Mouse (Mus musculus) hindbrain, embryonic 14.5 days (tissue): ENCODE results near the gene Retsat. TPM values are rescaled to one million over a fixed set of nuclear protein-coding genes. Genes with fewer than 3 reads are reported as not detected.

Experiments used
- ATAC-seq: fragments of 200-750 bp; cut with Nextera tagmentation; 2 replicates; pipeline ENCODE4 v1.8.0; 2017; ENCODE audit warnings: moderate number of reproducible peaks, mild to moderate bottlenecking, moderate TSS enrichment, moderate library complexity; ENCODE audit not compliant: low FRiP score
- DNase-seq: peaks from one replicate; pipeline ENCODE4 v3.0.0-alpha.2; 2015; ENCODE audit warnings: low spot score
- H3K27ac ChIP-seq: fragments of 300-500 bp; sonication (generic); 2 replicates; pipeline ENCODE4 v1.5.1; 2014; ENCODE audit warnings: mild to moderate bottlenecking, moderate library complexity
- H3K27me3 ChIP-seq: fragments of 300-500 bp; sonication (generic); 2 replicates; pipeline ENCODE4 v1.6.1; 2014; ENCODE audit warnings: mild to moderate bottlenecking, low read length, mixed read lengths; ENCODE audit not compliant: control insufficient read depth, insufficient read depth
- H3K36me3 ChIP-seq: fragments of 300-500 bp; sonication (generic); replicated peaks from 2 replicates; pipeline ENCODE4 v1.6.1; 2014; ENCODE audit not compliant: control insufficient read depth, insufficient read depth
- H3K4me1 ChIP-seq: fragments of 300-500 bp; sonication (generic); replicated peaks from 2 replicates; pipeline ENCODE4 v1.6.1; 2014; ENCODE audit warnings: antibody characterized with exemption, low read length, mixed read lengths; ENCODE audit not compliant: control insufficient read depth, insufficient read depth
- H3K4me2 ChIP-seq: fragments of 300-500 bp; sonication (generic); replicated peaks from 2 replicates; pipeline ENCODE4 v1.6.1; 2014; ENCODE audit warnings: mild to moderate bottlenecking, moderate library complexity
- H3K4me3 ChIP-seq: fragments of 300-500 bp; sonication (generic); replicated peaks from 2 replicates; pipeline ENCODE4 v1.5.1; 2014; ENCODE audit warnings: mild to moderate bottlenecking, low read length
- H3K9ac ChIP-seq: fragments of 300-500 bp; sonication (generic); 2 replicates; pipeline ENCODE4 v1.6.1; 2014
- H3K9me3 ChIP-seq: fragments of 300-500 bp; sonication (generic); 2 replicates; pipeline ENCODE4 v1.6.1; 2016; ENCODE audit warnings: low read length; ENCODE audit not compliant: control insufficient read depth
- WGBS: fragments of 180-500 bp; shearing (Covaris S2); extraction: QIAGEN DNeasy Blood & Tissue Kit; methylation state at CpG from one replicate; pipeline ENCODE4 v1.1.7; 2014; 5-methylcytosine and 5-hydroxymethylcytosine counted together
- polyA plus RNA-seq: library from polyadenylated mRNA; unstranded; fragments of >200 nt; fragmentation: Nextera tagmentation; extraction: Ambion mirVana; gene quantifications from 2 replicates; pipeline ENCODE4 v1.2.1, GENCODE M21; 2014

Retsat gene
- polyA plus RNA-seq, 1 experiment from 2014 or later, result 6.6 TPM

DNA sequence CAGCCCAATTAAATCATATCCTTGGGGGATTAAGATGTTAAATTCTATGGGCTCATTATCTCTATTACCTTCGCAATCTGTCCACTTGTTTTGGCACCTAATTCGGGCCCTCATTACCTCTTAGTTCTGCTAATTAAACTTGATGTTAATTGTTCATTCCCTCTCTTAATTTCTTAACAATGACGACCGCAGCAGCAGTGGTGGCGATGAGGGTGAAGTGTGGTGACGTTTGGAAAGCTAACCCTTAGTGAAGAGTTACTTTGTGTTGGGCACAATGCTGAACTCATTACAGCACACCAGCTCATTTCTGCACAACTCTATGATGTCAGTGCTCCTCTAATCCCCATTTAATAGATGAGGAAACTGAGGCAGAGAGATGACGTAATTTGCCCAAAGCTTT is 47.1 kb downstream of the Retsat start:
- Histone ChIP-seq H3K4me2 (no peak overlapping the region), H3K27ac (no peak overlapping the region), H3K36me3 (no peaks in the 10 kb centered on the region), H3K4me1 (no peaks in the 10 kb centered on the region; the same call in 1 of the 2 replicates), H3K9me3 (no peaks in the 10 kb centered on the region), H3K27me3 (no peaks in the 10 kb centered on the region), H3K9ac (no peak overlapping the region), H3K4me3 (no peak overlapping the region)
- WGBS, result 69% methylated on average over 7 of the region's 7 CpGs
- ATAC-seq, result no peak
- DNase-seq, result no peak

DNA sequence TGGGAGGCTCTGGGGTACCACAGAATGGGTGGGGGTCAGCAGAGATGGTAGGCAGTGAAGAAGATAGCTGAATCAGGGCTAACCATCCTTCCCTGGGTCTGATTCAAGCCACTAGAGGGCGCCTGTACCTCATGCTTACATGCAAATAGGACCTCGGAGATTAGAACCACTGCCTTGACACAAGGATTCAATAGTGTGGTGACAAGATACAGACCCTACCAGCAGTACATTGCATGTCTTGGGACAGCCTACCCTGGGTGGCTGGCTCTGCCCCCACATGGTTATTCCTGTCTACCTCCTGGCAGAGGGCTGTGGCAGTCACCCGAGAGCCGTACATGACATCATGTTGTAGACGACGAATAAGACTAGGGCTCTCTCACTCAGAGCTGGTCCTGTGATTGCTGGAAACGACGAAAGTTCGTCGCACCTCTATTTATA is 49.1 kb downstream of the Retsat start:
- H3K27me3 ChIP-seq, result no peaks in the 10 kb centered on the region
- no peak overlapping the region for H3K4me3 ChIP-seq
- peak; percentile 58; the same call in 1 of the 2 replicates for ATAC-seq
- WGBS, result 66% methylated on average over 10 of the region's 10 CpGs
- no peaks in the 10 kb centered on the region for H3K36me3 ChIP-seq
- no peak overlapping the region for H3K4me2 ChIP-seq
- H3K27ac ChIP-seq, result no peak overlapping the region
- H3K9me3 ChIP-seq, result no peaks in the 10 kb centered on the region
- DNase-seq, result peak; percentile 84
- H3K4me1 ChIP-seq, result no peaks in the 10 kb centered on the region; the same call in 1 of the 2 replicates
- no peak overlapping the region for H3K9ac ChIP-seq

DNA sequence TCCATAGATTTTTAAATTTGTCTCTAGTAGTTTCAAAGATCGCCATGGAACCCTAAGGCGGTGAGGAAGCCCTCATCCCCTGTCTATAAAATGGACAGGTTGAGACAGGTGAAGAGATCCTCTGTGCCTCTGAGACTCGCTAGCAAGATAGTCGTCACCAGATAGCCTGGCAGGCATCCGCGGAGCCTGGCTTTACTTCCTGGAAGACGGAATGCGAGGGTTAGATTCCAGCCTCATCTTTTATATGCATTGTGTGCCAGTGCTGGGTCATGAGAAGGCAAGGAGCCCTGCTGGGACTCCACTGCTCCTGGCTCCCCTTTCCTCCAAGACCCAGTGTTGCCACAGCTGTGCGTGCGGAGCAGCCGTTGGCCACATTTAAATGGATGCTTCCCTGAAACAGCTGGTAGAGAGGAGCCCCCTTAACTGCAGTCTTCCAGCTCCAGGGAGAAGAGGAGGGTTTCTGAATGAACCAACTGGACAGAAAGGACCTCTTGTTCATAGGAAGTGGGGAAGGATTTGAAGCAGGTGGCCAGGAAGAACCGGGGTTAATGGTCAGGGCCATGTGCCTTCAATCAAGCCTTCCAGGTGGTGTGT is 49.8 kb downstream of the Retsat start:
- no peaks in the 10 kb centered on the region for H3K27me3 ChIP-seq
- ATAC-seq (no peak), DNase-seq (no peak)
- WGBS, result 57% methylated on average over 12 of the region's 12 CpGs
- H3K9me3 ChIP-seq, result no peaks in the 10 kb centered on the region
- no peak overlapping the region for H3K4me3 ChIP-seq
- no peak overlapping the region for H3K4me2 ChIP-seq
- H3K9ac ChIP-seq, result no peak overlapping the region
- no peak overlapping the region for H3K27ac ChIP-seq
- H3K4me1 ChIP-seq, result no peaks in the 10 kb centered on the region; the same call in 1 of the 2 replicates
- H3K36me3 ChIP-seq, result no peaks in the 10 kb centered on the region

DNA sequence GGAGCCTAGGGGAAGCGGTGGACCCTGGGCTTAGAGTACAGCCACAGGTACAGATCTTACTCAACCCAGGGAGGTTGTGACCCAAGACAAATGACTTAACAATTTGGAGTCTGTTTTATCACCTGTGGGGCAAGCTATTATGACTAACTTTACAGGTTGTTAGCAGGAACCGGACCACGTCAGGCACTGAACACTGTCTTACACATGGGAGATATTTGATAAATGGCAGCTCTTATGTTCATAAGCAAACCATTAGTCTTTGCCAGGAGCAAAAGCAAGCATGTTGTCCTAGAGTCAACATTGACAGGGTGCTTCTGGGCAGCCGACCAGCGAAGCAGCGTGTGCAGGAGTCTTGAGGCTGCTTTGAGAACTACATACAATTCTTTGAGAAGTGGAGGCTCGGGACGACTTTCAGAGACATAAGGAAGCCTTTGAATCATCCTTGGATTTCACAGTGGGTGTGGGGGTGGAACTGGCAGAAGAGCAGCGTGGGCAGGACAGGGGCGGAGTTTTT is 52.1 kb downstream of the Retsat start:
- H3K9ac ChIP-seq, result no peak overlapping the region
- no peaks in the 10 kb centered on the region for H3K36me3 ChIP-seq
- 75% methylated on average over 10 of the region's 10 CpGs for WGBS
- H3K4me2 ChIP-seq, result no peak overlapping the region
- no peaks in the 10 kb centered on the region for H3K9me3 ChIP-seq
- peak; percentile 47 for DNase-seq
- H3K27ac ChIP-seq, result no peak overlapping the region
- no peaks in the 10 kb centered on the region for H3K27me3 ChIP-seq
- H3K4me3 ChIP-seq, result no peak overlapping the region
- no peak for ATAC-seq
- peaks cover 4% of the 10 kb centered on the region for H3K4me1 ChIP-seq

DNA sequence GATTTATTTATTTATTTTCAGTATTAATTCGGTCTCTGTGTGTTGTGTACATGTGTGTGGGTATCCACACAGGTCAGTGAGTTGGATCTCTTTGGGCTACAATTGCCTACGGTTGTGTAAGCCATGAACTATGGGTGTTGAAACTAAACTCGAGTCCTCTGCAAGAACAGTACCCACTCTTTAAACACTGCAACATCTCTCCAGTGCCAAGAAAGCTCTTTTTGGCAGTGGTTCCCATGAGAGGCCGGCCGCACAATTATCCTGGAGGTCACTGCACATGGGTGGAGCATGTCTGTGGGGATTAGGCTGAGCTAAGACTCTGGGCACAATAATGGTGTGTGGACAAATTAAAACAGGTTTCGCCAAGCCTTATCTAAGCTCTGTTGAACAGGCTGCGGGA is 55.1 kb downstream of the Retsat start:
- H3K4me1 ChIP-seq, result peaks cover 11% of the 10 kb centered on the region
- no peak overlapping the region for H3K9ac ChIP-seq
- ATAC-seq (no peak), DNase-seq (no peak)
- H3K4me2 ChIP-seq, result no peak overlapping the region
- H3K27ac ChIP-seq, result no peak overlapping the region
- no peaks in the 10 kb centered on the region for H3K9me3 ChIP-seq
- H3K27me3 ChIP-seq, result no peaks in the 10 kb centered on the region
- 78% methylated on average over 7 of the region's 7 CpGs for WGBS
- no peak overlapping the region for H3K4me3 ChIP-seq
- H3K36me3 ChIP-seq, result no peaks in the 10 kb centered on the region

DNA sequence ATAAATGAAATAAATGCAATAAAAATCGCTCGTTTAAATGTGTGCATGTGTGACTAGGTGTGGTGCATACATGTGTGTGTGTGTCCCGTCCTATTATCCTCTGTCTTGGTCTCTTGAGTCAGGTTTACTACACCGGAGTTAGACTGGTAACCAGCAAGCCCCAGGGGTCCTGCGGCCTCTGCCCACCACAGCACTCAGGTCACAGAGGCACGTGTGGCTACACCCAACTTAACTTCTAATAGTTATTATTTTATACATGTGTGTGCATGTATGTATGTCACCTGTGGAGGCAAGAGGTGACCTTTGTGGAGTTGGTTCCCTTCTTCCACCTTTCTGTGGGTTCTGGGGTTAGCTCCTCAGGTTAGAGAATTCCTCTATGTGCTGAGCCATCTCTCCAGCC is 56.1 kb downstream of the Retsat start:
- H3K4me3 ChIP-seq, result no peak overlapping the region
- peaks cover 11% of the 10 kb centered on the region for H3K4me1 ChIP-seq
- DNase-seq (no peak), ATAC-seq (no peak)
- no peaks in the 10 kb centered on the region for H3K36me3 ChIP-seq
- 89% methylated on average over 6 of the region's 6 CpGs for WGBS
- no peak overlapping the region for H3K4me2 ChIP-seq
- no peak overlapping the region for H3K9ac ChIP-seq
- H3K27me3 ChIP-seq, result no peaks in the 10 kb centered on the region
- H3K9me3 ChIP-seq, result no peaks in the 10 kb centered on the region
- H3K27ac ChIP-seq, result no peak overlapping the region

DNA sequence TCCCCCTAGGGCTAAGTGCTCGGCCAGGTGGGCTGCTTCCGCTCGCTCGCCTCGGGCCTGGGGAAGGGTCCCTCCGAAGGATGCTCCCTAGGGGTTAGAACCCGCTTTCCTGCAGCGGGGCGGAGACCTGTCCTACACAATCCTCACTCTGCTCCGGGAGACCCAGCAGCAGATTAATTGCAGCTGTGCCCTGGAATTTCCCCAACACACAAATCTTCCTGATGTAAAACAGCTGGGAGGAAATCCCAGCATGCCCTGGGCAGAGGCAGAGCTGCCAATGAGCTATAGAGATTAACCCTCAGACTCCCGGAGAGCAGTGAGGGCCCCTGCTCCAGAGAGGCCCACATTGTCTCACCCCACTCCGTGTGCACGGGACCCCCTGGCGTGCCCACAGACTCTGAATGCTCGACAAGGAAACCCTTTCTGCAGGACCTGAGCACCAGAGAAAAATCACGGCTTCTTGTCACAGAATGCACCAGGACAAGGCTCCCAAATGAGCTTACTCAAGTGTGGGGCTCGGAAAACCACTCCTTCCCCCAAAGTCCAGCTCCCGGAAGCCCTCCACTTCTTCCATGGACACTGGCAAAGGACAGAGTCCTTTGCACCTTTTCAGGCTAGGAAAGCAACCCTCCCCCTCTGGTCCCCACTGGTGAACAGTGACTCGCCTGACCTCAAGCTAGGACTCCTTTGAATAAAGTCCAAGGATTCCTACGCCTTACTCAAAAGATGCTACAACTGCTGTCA is 57.2 kb downstream of the Retsat start:
- peak overlapping the region; percentile 36 for H3K4me3 ChIP-seq
- no peaks in the 10 kb centered on the region for H3K9me3 ChIP-seq
- peak overlapping the region; percentile 55 for H3K4me2 ChIP-seq
- peaks cover 11% of the 10 kb centered on the region for H3K4me1 ChIP-seq
- H3K36me3 ChIP-seq, result no peaks in the 10 kb centered on the region
- H3K27ac ChIP-seq, result peak overlapping the region; percentile 74
- WGBS, result 35% methylated on average over 20 of the region's 20 CpGs
- H3K27me3 ChIP-seq, result no peaks in the 10 kb centered on the region
- DNase-seq (peak; percentile 68), ATAC-seq (peak; percentile 78)
- H3K9ac ChIP-seq, result peak overlapping the region; percentile 58

DNA sequence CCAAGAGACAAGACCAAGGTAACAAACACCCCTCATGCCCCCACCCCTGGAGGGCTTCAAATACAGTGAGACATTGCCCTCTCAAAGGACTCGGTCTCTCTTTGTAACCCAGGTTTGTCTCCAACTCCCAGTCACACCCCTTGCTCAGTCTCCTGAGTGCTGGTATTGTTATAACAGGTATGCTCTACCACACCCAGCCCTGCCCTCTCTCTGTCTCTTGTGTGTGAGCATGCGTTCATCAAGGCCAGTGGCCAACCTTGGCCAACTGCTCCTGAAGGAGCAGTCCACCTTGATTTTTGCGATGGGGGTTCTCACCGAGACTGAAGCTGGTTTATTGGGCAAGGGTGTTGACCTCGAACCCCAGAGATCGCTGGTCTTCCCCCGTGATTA is 57.8 kb downstream of the Retsat start:
- no peak overlapping the region for H3K27ac ChIP-seq
- H3K9me3 ChIP-seq, result no peaks in the 10 kb centered on the region
- H3K4me1 ChIP-seq, result peaks cover 11% of the 10 kb centered on the region
- H3K27me3 ChIP-seq, result no peaks in the 10 kb centered on the region
- H3K9ac ChIP-seq, result no peak overlapping the region
- 0 out of 2 replicates have a peak overlapping the region, but pooled peaks have one; percentile 55 for H3K4me2 ChIP-seq
- no peak overlapping the region for H3K4me3 ChIP-seq
- 95% methylated on average over 7 of the region's 7 CpGs for WGBS
- no peak for ATAC-seq
- DNase-seq, result no peak
- no peaks in the 10 kb centered on the region for H3K36me3 ChIP-seq

DNA sequence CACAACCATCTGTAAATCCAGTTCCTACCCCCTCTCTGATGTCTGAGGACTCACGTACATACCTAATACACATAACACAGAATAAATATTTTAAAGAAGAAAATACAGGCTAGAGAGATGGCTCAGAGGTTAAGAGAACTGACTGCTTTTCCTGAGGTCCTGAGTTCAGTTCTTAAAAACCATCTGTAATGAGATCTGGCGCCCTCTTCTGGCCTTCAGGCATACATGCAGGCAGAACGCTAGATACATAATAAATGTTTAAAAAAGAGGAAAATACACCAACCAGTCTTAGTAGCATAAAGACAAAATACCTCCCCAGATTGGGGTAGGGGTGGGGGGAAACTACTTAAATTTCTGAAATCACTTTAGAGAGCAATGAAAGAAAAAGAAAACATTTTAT is 59.7 kb downstream of the Retsat start:
- H3K36me3 ChIP-seq, result no peaks in the 10 kb centered on the region
- H3K27ac ChIP-seq, result no peak overlapping the region
- no peak overlapping the region for H3K4me3 ChIP-seq
- no peaks in the 10 kb centered on the region for H3K27me3 ChIP-seq
- no peak overlapping the region for H3K4me2 ChIP-seq
- H3K4me1 ChIP-seq, result peaks cover 11% of the 10 kb centered on the region
- H3K9me3 ChIP-seq, result no peaks in the 10 kb centered on the region
- no peak overlapping the region for H3K9ac ChIP-seq
- no peak for DNase-seq
- 63% methylated on average over 3 of the region's 3 CpGs for WGBS
- ATAC-seq, result no peak
